Mouse (Mus musculus): ENCODE data around the gene Enox1. TPM values are rescaled to one million over a fixed set of nuclear protein-coding genes. Genes with fewer than 3 reads are reported as not detected.

The Enox1 gene
- total and polyA plus RNA-seq, 3 experiments: 0.23 to 0.80 (median 0.78) TPM

- Histone ChIP-seq H3K79me2 (replicated peaks; ENCODE audit: control insufficient read depth, insufficient read depth, low read length) (no peaks in the 10 kb centered on the region), H3K4me1 (ENCODE audit: control insufficient read depth, insufficient read depth, low read length) (no peaks in the 10 kb centered on the region), H3K36me3 (ENCODE audit: control insufficient read depth, insufficient read depth, low read length) (no peaks in the 10 kb centered on the region), H3K27ac (no peak overlapping the region), H3K27me3 (ENCODE audit: control insufficient read depth, insufficient read depth, low read length) (no peaks in the 10 kb centered on the region), H3K4me3 (no peak overlapping the region), H3K9ac (ENCODE audit: low read depth, low read length) (no peak overlapping the region)
- intact Hi-C loops (cut with DNase I): no loop called here
- WGBS: 84% methylated on average over 4 of the region's 4 CpGs
- no peak for DNase-seq
- TF ChIP-seq CTCF (IDR thresholded peaks at IDR 0.05) (no peak), POLR2A (IDR thresholded peaks at IDR 0.05; ENCODE audit: insufficient read depth, low read depth, low read length) (no peak), EP300 (IDR thresholded peaks at IDR 0.05; ENCODE audit: insufficient read depth, low read depth, low read length) (no peak)
Observed at GRCm38 (mm10) chr14:77279143-77279542, 122.6 kb downstream of the Enox1 start.

GRCm38 (mm10) chr14:77280454-77280853 is 123.9 kb downstream of the Enox1 start:
- Histone ChIP-seq H3K4me3 (no peak overlapping the region), H3K4me1 (ENCODE audit: control insufficient read depth, insufficient read depth, low read length) (no peaks in the 10 kb centered on the region), H3K27ac (no peak overlapping the region), H3K27me3 (ENCODE audit: control insufficient read depth, insufficient read depth, low read length) (no peaks in the 10 kb centered on the region), H3K79me2 (replicated peaks; ENCODE audit: control insufficient read depth, insufficient read depth, low read length) (no peaks in the 10 kb centered on the region), H3K9ac (ENCODE audit: low read depth, low read length) (no peak overlapping the region), H3K36me3 (ENCODE audit: control insufficient read depth, insufficient read depth, low read length) (no peaks in the 10 kb centered on the region)
- intact Hi-C loops (cut with DNase I): no loop called here
- no peak for TF ChIP-seq EP300 (IDR thresholded peaks at IDR 0.05; ENCODE audit: insufficient read depth, low read depth, low read length)
- no peak for TF ChIP-seq CTCF (IDR thresholded peaks at IDR 0.05)
- TF ChIP-seq POLR2A (IDR thresholded peaks at IDR 0.05; ENCODE audit: insufficient read depth, low read depth, low read length): no peak
- no peak for DNase-seq
- WGBS: 65% methylated on average over 2 of the region's 2 CpGs

GRCm38 (mm10) chr14:77280893-77281292 is 124.3 kb downstream of the Enox1 start:
- H3K4me3 ChIP-seq: no peak overlapping the region
- no peak for DNase-seq
- TF ChIP-seq CTCF (IDR thresholded peaks at IDR 0.05) (no peak), POLR2A (IDR thresholded peaks at IDR 0.05; ENCODE audit: insufficient read depth, low read depth, low read length) (no peak), EP300 (IDR thresholded peaks at IDR 0.05; ENCODE audit: insufficient read depth, low read depth, low read length) (no peak)
- H3K27me3 ChIP-seq (ENCODE audit: control insufficient read depth, insufficient read depth, low read length): no peaks in the 10 kb centered on the region
- H3K9ac ChIP-seq (ENCODE audit: low read depth, low read length): no peak overlapping the region
- intact Hi-C loops (cut with DNase I): no loop called here
- H3K36me3 ChIP-seq (ENCODE audit: control insufficient read depth, insufficient read depth, low read length): no peaks in the 10 kb centered on the region
- H3K79me2 ChIP-seq (replicated peaks; ENCODE audit: control insufficient read depth, insufficient read depth, low read length): no peaks in the 10 kb centered on the region
- H3K4me1 ChIP-seq (ENCODE audit: control insufficient read depth, insufficient read depth, low read length): no peaks in the 10 kb centered on the region
- H3K27ac ChIP-seq: no peak overlapping the region
- WGBS: 77% methylated on average over 7 of the region's 7 CpGs

GRCm38 (mm10) chr14:77283939-77284338 is 127.4 kb downstream of the Enox1 start:
- Histone ChIP-seq H3K79me2 (replicated peaks; ENCODE audit: control insufficient read depth, insufficient read depth, low read length) (no peaks in the 10 kb centered on the region), H3K4me1 (ENCODE audit: control insufficient read depth, insufficient read depth, low read length) (no peaks in the 10 kb centered on the region), H3K27me3 (ENCODE audit: control insufficient read depth, insufficient read depth, low read length) (no peaks in the 10 kb centered on the region), H3K27ac (no peak overlapping the region), H3K36me3 (ENCODE audit: control insufficient read depth, insufficient read depth, low read length) (no peaks in the 10 kb centered on the region), H3K9ac (ENCODE audit: low read depth, low read length) (no peak overlapping the region), H3K4me3 (no peak overlapping the region)
- intact Hi-C loops (cut with DNase I): no loop called here
- no peak for DNase-seq
- WGBS: 71% methylated on average over 4 of the region's 4 CpGs
- TF ChIP-seq POLR2A (IDR thresholded peaks at IDR 0.05; ENCODE audit: insufficient read depth, low read depth, low read length): no peak
- no peak for TF ChIP-seq CTCF (IDR thresholded peaks at IDR 0.05)
- no peak for TF ChIP-seq EP300 (IDR thresholded peaks at IDR 0.05; ENCODE audit: insufficient read depth, low read depth, low read length)

GRCm38 (mm10) chr14:77285453-77285852 is 128.9 kb downstream of the Enox1 start:
- TF ChIP-seq POLR2A (IDR thresholded peaks at IDR 0.05; ENCODE audit: insufficient read depth, low read depth, low read length): no peak
- no peak for TF ChIP-seq CTCF (IDR thresholded peaks at IDR 0.05)
- no peak for TF ChIP-seq EP300 (IDR thresholded peaks at IDR 0.05; ENCODE audit: insufficient read depth, low read depth, low read length)

GRCm38 (mm10) chr14:77291756-77292155 is 135.2 kb downstream of the Enox1 start:
- no peak overlapping the region for H3K4me3 ChIP-seq
- intact Hi-C loops (cut with DNase I): no loop called here
- no peak overlapping the region for H3K9ac ChIP-seq (ENCODE audit: low read depth, low read length)
- no peaks in the 10 kb centered on the region for H3K36me3 ChIP-seq (ENCODE audit: control insufficient read depth, insufficient read depth, low read length)
- H3K79me2 ChIP-seq (replicated peaks; ENCODE audit: control insufficient read depth, insufficient read depth, low read length): no peaks in the 10 kb centered on the region
- WGBS: 84% methylated on average over 5 of the region's 5 CpGs
- H3K27ac ChIP-seq: no peak overlapping the region
- H3K27me3 ChIP-seq (ENCODE audit: control insufficient read depth, insufficient read depth, low read length): no peaks in the 10 kb centered on the region
- no peaks in the 10 kb centered on the region for H3K4me1 ChIP-seq (ENCODE audit: control insufficient read depth, insufficient read depth, low read length)
- DNase-seq: no peak
- TF ChIP-seq POLR2A (IDR thresholded peaks at IDR 0.05; ENCODE audit: insufficient read depth, low read depth, low read length) (no peak), EP300 (IDR thresholded peaks at IDR 0.05; ENCODE audit: insufficient read depth, low read depth, low read length) (no peak), CTCF (IDR thresholded peaks at IDR 0.05) (no peak)

More at GRCm38 (mm10) chr14:77285453-77285852, 128.9 kb downstream of the Enox1 start:
- no peak overlapping the region for H3K4me3 ChIP-seq
- no peaks in the 10 kb centered on the region for H3K79me2 ChIP-seq (replicated peaks; ENCODE audit: control insufficient read depth, insufficient read depth, low read length)
- no peak for DNase-seq
- WGBS: 81% methylated on average over 3 of the region's 3 CpGs
- no peak overlapping the region for H3K9ac ChIP-seq (ENCODE audit: low read depth, low read length)
- no peak overlapping the region for H3K27ac ChIP-seq
- no peaks in the 10 kb centered on the region for H3K27me3 ChIP-seq (ENCODE audit: control insufficient read depth, insufficient read depth, low read length)
- intact Hi-C loops (cut with DNase I): no loop called here
- no peaks in the 10 kb centered on the region for H3K36me3 ChIP-seq (ENCODE audit: control insufficient read depth, insufficient read depth, low read length)
- no peaks in the 10 kb centered on the region for H3K4me1 ChIP-seq (ENCODE audit: control insufficient read depth, insufficient read depth, low read length)
